Mouse (Mus musculus): ENCODE results near the gene Dguok.

- TF ChIP-seq SIN3A (IDR thresholded peaks at IDR 0.05; ENCODE audit: low read length) (no peak), JUND (conservative IDR thresholded peaks at IDR 0.05; ENCODE audit: low read depth, low read length) (no peak), RAD21 (IDR thresholded peaks at IDR 0.05; ENCODE audit: low read depth, low read length) (no peak), CTCF (conservative IDR thresholded peaks at IDR 0.05 in 1 of 2, IDR thresholded peaks at IDR 0.05 in 1 of 2; ENCODE audit: low read depth in 2 of 2, low read length in 2 of 2) (no peak), EP300 (IDR thresholded peaks at IDR 0.05; ENCODE audit: low read length) (no peak), SMC3 (IDR thresholded peaks at IDR 0.05; ENCODE audit: low read depth, low read length) (no peak), USF1 (IDR thresholded peaks at IDR 0.05; ENCODE audit: low read depth, low read length) (no peak), ETS1 (conservative IDR thresholded peaks at IDR 0.05; ENCODE audit: low read depth, low read length) (no peak), POLR2A (IDR thresholded peaks at IDR 0.05; ENCODE audit: low read depth, low read length) (no peak), MXI1 (IDR thresholded peaks at IDR 0.05; ENCODE audit: low read depth, low read length) (no peak)
These were observed 57.9 kb downstream of the Dguok start for GRCm38 (mm10) chr6:83448911-83449310.

All from CH12.LX (cell line).